Comparison of ENCODE assay signal across 11 mouse cellular contexts in genomic region chr7:132804461-132804860, GRCm38 (mm10). TPM values are rescaled to one million over a fixed set of nuclear protein-coding genes. Genes with fewer than 3 reads are reported as not detected.
DNase-seq lines count a peak whose midpoint lies in the region; ATAC-seq and TF ChIP-seq lines count a peak whose summit lies in the region.
"Had no signal": no experiment of that assay in that cellular context is flagged by ENCODE, and none has a peak within 500 bp of the region (broad histone marks: within the 10 kb centered on the region; RNA-seq: fewer than 3 reads in every experiment).

No protein-coding gene starts in this region.

- peak; percentile 35 for DNase-seq in gastrocnemius, adult 2 months
- DNase-seq in gastrocnemius, postnatal 4 days (ENCODE audit: low spot score in 2 of 2): no peak
- DNase-seq in layer of hippocampus, adult 2 months (ENCODE audit: low spot score in 2 of 2): no peak
- no peak for DNase-seq in layer of hippocampus, postnatal 10 days (ENCODE audit: low spot score in 2 of 2)
- peak; percentile 64 for DNase-seq in cerebellum, adult 9-10 months
- DNase-seq in testis, postnatal 10 days (ENCODE audit: low spot score): no peak
- no peak for DNase-seq in spleen, adult 18-20 months

- H3K4me2 ChIP-seq in liver, embryonic 12.5 days: peak overlapping the region; percentile 38
- H3K4me2 ChIP-seq: embryonic facial prominence, embryonic 15.5 days; midbrain, embryonic 15.5 days; neural tube, embryonic 15.5 days had no signal

- no peaks in the 10 kb centered on the region for H3K27me3 ChIP-seq in liver, embryonic 12.5 days (replicated peaks)
- H3K27me3 ChIP-seq: embryonic facial prominence, embryonic 15.5 days; midbrain, embryonic 15.5 days; neural tube, embryonic 15.5 days had no signal

- no peaks in the 10 kb centered on the region for H3K9me3 ChIP-seq in liver, embryonic 12.5 days (replicated peaks)
- H3K9me3 ChIP-seq: embryonic facial prominence, embryonic 15.5 days; midbrain, embryonic 15.5 days; neural tube, embryonic 15.5 days had no signal

- peaks cover 14% of the 10 kb centered on the region; the same call in 1 of the 2 replicates for H3K36me3 ChIP-seq in liver, embryonic 12.5 days
- H3K36me3 ChIP-seq: embryonic facial prominence, embryonic 15.5 days; midbrain, embryonic 15.5 days; neural tube, embryonic 15.5 days had no signal

- TF ChIP-seq CTCF in gastrocnemius, adult 2 months (IDR thresholded peaks at IDR 0.05): no peak
- no peak for TF ChIP-seq CTCF in layer of hippocampus, adult 2 months (conservative IDR thresholded peaks at IDR 0.05)

- H3K4me3 ChIP-seq in gastrocnemius, adult 2 months: no peak overlapping the region
- no peak overlapping the region for H3K4me3 ChIP-seq in layer of hippocampus, adult 2 months
- H3K4me3 ChIP-seq in liver, embryonic 12.5 days: no peak overlapping the region
- H3K4me3 ChIP-seq: embryonic facial prominence, embryonic 15.5 days; midbrain, embryonic 15.5 days; neural tube, embryonic 15.5 days had no signal

- H3K27ac ChIP-seq in gastrocnemius, adult 2 months: peak overlapping the region; percentile 98
- peak overlapping the region; percentile 54; the same call in 1 of the 2 replicates for H3K27ac ChIP-seq in layer of hippocampus, adult 2 months
- peak overlapping the region; percentile 76 for H3K27ac ChIP-seq in liver, embryonic 12.5 days
- H3K27ac ChIP-seq: embryonic facial prominence, embryonic 15.5 days; midbrain, embryonic 15.5 days; neural tube, embryonic 15.5 days had no signal

- peaks cover 98% of the 10 kb centered on the region for H3K4me1 ChIP-seq in liver, embryonic 12.5 days

- 65% methylated on average over 7 of the region's 7 CpGs for WGBS in liver, embryonic 12.5 days (ENCODE audit: insufficient replicate concordance)

- intact Hi-C loops in gastrocnemius, adult 2 months (cut with DNase I): no loop called here

- ATAC-seq in liver, embryonic 12.5 days: no peak
- ATAC-seq: midbrain, embryonic 15.5 days had no signal

- peak overlapping the region; percentile 30 for H3K9ac ChIP-seq in liver, embryonic 12.5 days
- H3K9ac ChIP-seq: embryonic facial prominence, embryonic 15.5 days; midbrain, embryonic 15.5 days; neural tube, embryonic 15.5 days had no signal

RNA-seq across cellular contexts. Expression of gene Fam53b, which starts 9.2 kb away (rescaled TPM):
- total RNA-seq in gastrocnemius, adult 2 months (2021): 10 to 100 TPM; 15.3 to 27.4 TPM
- total RNA-seq in gastrocnemius, postnatal 4 days (2021): 10 to 100 TPM; 44.6 to 48.9 TPM
- 10 to 100 TPM; 42.3 to 54.8 TPM for total RNA-seq in layer of hippocampus, adult 2 months (2021)
- total RNA-seq in layer of hippocampus, postnatal 10 days (2021): 10 to 100 TPM; 17.1 to 17.2 TPM
- polyA plus RNA-seq in liver, embryonic 12.5 days (2016; fragmentation: Nextera tagmentation; extraction: Ambion mirVana): 27.2 and 28.8 TPM in 2 replicates

RNA-seq across cellular contexts. Expression of gene Eef1akmt2, which starts 48.0 kb away (rescaled TPM):
- total RNA-seq in gastrocnemius, adult 2 months (2021): 1 to 10 TPM; 5.9 to 6.2 TPM
- 10 to 100 TPM; 15.7 to 21.1 TPM for total RNA-seq in gastrocnemius, postnatal 4 days (2021)
- 10 to 100 TPM; 35.8 to 38.6 TPM for total RNA-seq in layer of hippocampus, adult 2 months (2021)
- 10 to 100 TPM; 37.9 to 42.1 TPM for total RNA-seq in layer of hippocampus, postnatal 10 days (2021)
- polyA plus RNA-seq in liver, embryonic 12.5 days (2016; fragmentation: Nextera tagmentation; extraction: Ambion mirVana): 29.6 and 31.4 TPM in 2 replicates

RNA-seq across cellular contexts. Expression of gene Abraxas2, which starts 54.6 kb away (rescaled TPM):
- 10 to 100 TPM; 24.0 to 24.1 TPM for total RNA-seq in gastrocnemius, adult 2 months (2021)
- total RNA-seq in gastrocnemius, postnatal 4 days (2021): 10 to 100 TPM; 33.1 to 37.7 TPM
- total RNA-seq in layer of hippocampus, adult 2 months (2021): 10 to 100 TPM; 28.8 to 30.3 TPM
- 10 to 100 TPM; 28.2 to 31.6 TPM for total RNA-seq in layer of hippocampus, postnatal 10 days (2021)
- 17.7 and 18.1 TPM in 2 replicates for polyA plus RNA-seq in liver, embryonic 12.5 days (2016; fragmentation: Nextera tagmentation; extraction: Ambion mirVana)

Comparison
In these comparisons a context has a peak if more than half of its experiments do, and no peak if none do; other contexts are left out.
1. DNase-seq: peak in gastrocnemius, adult 2 months (single experiment) and cerebellum, adult 9-10 months (single experiment); none in gastrocnemius, postnatal 4 days (0 of 2), layer of hippocampus, adult 2 months (0 of 2), layer of hippocampus, postnatal 10 days (0 of 2), testis, postnatal 10 days (single experiment) and spleen, adult 18-20 months (0 of 2).
2. Peak in every context shown above with its lines, with median percentiles within 50 percentile points of each other: H3K27ac ChIP-seq.